7 mouse cellular contexts compared by ENCODE assay signal in the genomic region with DNA sequence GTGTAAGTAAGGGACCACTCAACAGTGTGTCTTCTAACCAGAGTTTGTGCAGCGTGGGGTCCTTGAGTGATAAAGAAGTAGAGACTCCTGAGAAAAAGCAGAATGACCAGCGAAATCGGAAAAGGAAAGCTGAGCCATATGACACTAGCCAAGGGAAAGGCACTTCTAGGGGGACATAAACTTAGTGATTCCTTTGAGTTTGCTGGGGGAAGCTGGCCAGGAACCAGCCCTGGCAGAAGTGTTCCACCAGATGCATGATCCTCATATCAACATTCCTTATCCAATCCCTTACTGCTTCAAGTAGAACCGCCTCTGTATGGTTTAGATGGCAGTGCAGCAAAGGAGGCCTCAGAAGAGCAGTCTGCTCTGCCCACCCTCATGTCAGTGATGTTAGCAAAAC. TPM values are rescaled to one million over a fixed set of nuclear protein-coding genes. Genes with fewer than 3 reads are reported as not detected.
DNase-seq lines count a peak whose midpoint lies in the region; ATAC-seq and TF ChIP-seq lines count a peak whose summit lies in the region.
"Not testable (repeated sequence)": the region's sequence is repeated elsewhere in the genome, so short reads cannot be mapped to it uniquely, and the experiment has no call there.

No protein-coding gene starts in this region.

- ATAC-seq in forebrain, embryonic 15.5 days (replicated peaks); limb, embryonic 15.5 days (ENCODE audit: insufficient number of reproducible peaks, low FRiP score, low TSS enrichment, low read depth); lung, postnatal 0 days; neural tube, embryonic 13.5 days (ENCODE audit: low read depth): not testable (repeated sequence)

- H3K4me2 ChIP-seq in forebrain, embryonic 15.5 days (replicated peaks) = peak overlapping the region; percentile 57
- peak overlapping the region; percentile 58 for H3K4me2 ChIP-seq in limb, embryonic 15.5 days
- H3K4me2 ChIP-seq in lung, postnatal 0 days (replicated peaks; ENCODE audit: low read depth, low read length) = peak overlapping the region; percentile 67
- H3K4me2 ChIP-seq in neural tube, embryonic 13.5 days = peak overlapping the region; percentile 63

- H3K27ac ChIP-seq in embryonic facial prominence, embryonic 10.5 days (replicated peaks) = peak overlapping the region; percentile 84
- H3K27ac ChIP-seq in forebrain, embryonic 15.5 days (replicated peaks); kidney, adult 2 months (ENCODE audit: insufficient read depth, low read depth, low read length); limb, embryonic 15.5 days; lung, postnatal 0 days (ENCODE audit: low read length); neural tube, embryonic 13.5 days (replicated peaks): not testable (repeated sequence)
- H3K27ac ChIP-seq in hindbrain, embryonic 10.5 days = peak overlapping the region; percentile 93

- H3K4me3 ChIP-seq in embryonic facial prominence, embryonic 10.5 days = peak overlapping the region; percentile 61
- peak overlapping the region; percentile 44 for H3K4me3 ChIP-seq in forebrain, embryonic 15.5 days
- H3K4me3 ChIP-seq in hindbrain, embryonic 10.5 days = peak overlapping the region; percentile 69
- peak overlapping the region; percentile 26; the same call in 1 of the 2 replicates for H3K4me3 ChIP-seq in kidney, adult 2 months (ENCODE audit: insufficient read depth, low read depth, low read length)
- peak overlapping the region; percentile 42 for H3K4me3 ChIP-seq in limb, embryonic 15.5 days
- H3K4me3 ChIP-seq in lung, postnatal 0 days (ENCODE audit: low read depth, low read length) = peak overlapping the region; percentile 40; the same call in 1 of the 2 replicates
- peak overlapping the region; percentile 46 for H3K4me3 ChIP-seq in neural tube, embryonic 13.5 days

- not testable (repeated sequence) for TF ChIP-seq CTCF in kidney, adult 2 months (conservative IDR thresholded peaks at IDR 0.05; ENCODE audit: insufficient read depth, insufficient read length, low read depth, low read length); lung, postnatal 0 days (IDR thresholded peaks at IDR 0.05)

- H3K27me3 ChIP-seq in embryonic facial prominence, embryonic 10.5 days (replicated peaks; ENCODE audit: low read depth, poor library complexity, severe bottlenecking); forebrain, embryonic 15.5 days; hindbrain, embryonic 10.5 days (ENCODE audit: insufficient read depth, poor library complexity, severe bottlenecking); kidney, adult 2 months (replicated peaks; ENCODE audit: control insufficient read depth, insufficient read depth, low read length); limb, embryonic 15.5 days; lung, postnatal 0 days (replicated peaks; ENCODE audit: insufficient read depth, low read length); neural tube, embryonic 13.5 days: not testable (repeated sequence)

- not testable (repeated sequence) for H3K4me1 ChIP-seq in embryonic facial prominence, embryonic 10.5 days; forebrain, embryonic 15.5 days; hindbrain, embryonic 10.5 days (replicated peaks); kidney, adult 2 months (ENCODE audit: control insufficient read depth, insufficient read depth, low read length); limb, embryonic 15.5 days; lung, postnatal 0 days (ENCODE audit: insufficient read depth, low read depth, low read length); neural tube, embryonic 13.5 days (replicated peaks)

- H3K9me3 ChIP-seq in embryonic facial prominence, embryonic 10.5 days = peaks cover 45% of the 10 kb centered on the region
- H3K9me3 ChIP-seq in forebrain, embryonic 15.5 days = peaks cover 31% of the 10 kb centered on the region
- peaks cover 47% of the 10 kb centered on the region for H3K9me3 ChIP-seq in hindbrain, embryonic 10.5 days
- peaks cover 30% of the 10 kb centered on the region; the same call in 1 of the 2 replicates for H3K9me3 ChIP-seq in limb, embryonic 15.5 days
- H3K9me3 ChIP-seq in lung, postnatal 0 days (ENCODE audit: low read length) = peaks cover 14% of the 10 kb centered on the region
- H3K9me3 ChIP-seq in neural tube, embryonic 13.5 days = peaks cover 37% of the 10 kb centered on the region

- peak overlapping the region; percentile 47; the same call in 1 of the 2 replicates for H3K9ac ChIP-seq in forebrain, embryonic 15.5 days (replicated peaks)
- H3K9ac ChIP-seq in limb, embryonic 15.5 days = peak overlapping the region; percentile 37
- H3K9ac ChIP-seq in lung, postnatal 0 days (replicated peaks; ENCODE audit: low read depth) = not testable (repeated sequence)
- peak overlapping the region; percentile 76 for H3K9ac ChIP-seq in neural tube, embryonic 13.5 days

- WGBS in embryonic facial prominence, embryonic 10.5 days = 23% methylated on average over 4 of the region's 4 CpGs
- WGBS in forebrain, embryonic 15.5 days = 25% methylated on average over 4 of the region's 4 CpGs
- 16% methylated on average over 4 of the region's 4 CpGs for WGBS in hindbrain, embryonic 10.5 days
- 23% methylated on average over 4 of the region's 4 CpGs for WGBS in kidney, adult 2 months
- WGBS in limb, embryonic 15.5 days = 22% methylated on average over 4 of the region's 4 CpGs
- WGBS in lung, postnatal 0 days = 17% methylated on average over 4 of the region's 4 CpGs
- WGBS in neural tube, embryonic 13.5 days = 15% methylated on average over 4 of the region's 4 CpGs

- H3K36me3 ChIP-seq in embryonic facial prominence, embryonic 10.5 days (replicated peaks); forebrain, embryonic 15.5 days; hindbrain, embryonic 10.5 days; kidney, adult 2 months (ENCODE audit: control insufficient read depth, insufficient read depth, low read length); limb, embryonic 15.5 days; lung, postnatal 0 days (ENCODE audit: insufficient read depth, low read length); neural tube, embryonic 13.5 days: not testable (repeated sequence)

- not testable (repeated sequence) for TF ChIP-seq POLR2A in kidney, adult 2 months (IDR thresholded peaks at IDR 0.05; ENCODE audit: low read depth, low read length)

- not testable (repeated sequence) for DNase-seq in embryonic facial prominence, embryonic 10.5 days (ENCODE audit: low spot score); kidney, adult 2 months; lung, postnatal 0 days (ENCODE audit: low spot score)
- DNase-seq in hindbrain, embryonic 10.5 days (ENCODE audit: low spot score) = peak; percentile 11

- TF ChIP-seq EP300 in lung, postnatal 0 days (IDR thresholded peaks at IDR 0.05) = not testable (repeated sequence)

RNA-seq across cellular contexts. Expression of a gene that starts 6.5 kb away (rescaled TPM):
- 7.5 and 9.3 TPM in 2 replicates for polyA plus RNA-seq in embryonic facial prominence, embryonic 10.5 days (2016; fragmentation: Nextera tagmentation; extraction: Ambion mirVana)
- polyA plus RNA-seq in forebrain, embryonic 15.5 days (2015; fragmentation: Nextera tagmentation; extraction: Ambion mirVana) = 3.7 and 4.7 TPM in 2 replicates
- 3.2 and 7.7 TPM in 2 replicates for polyA plus RNA-seq in hindbrain, embryonic 10.5 days (2016; fragmentation: Nextera tagmentation; extraction: Ambion mirVana)
- 0.05 TPM in 2 replicates for polyA plus RNA-seq in kidney, adult 2 months (2012; rRNA removed)
- 5.6 and 6.5 TPM in 2 replicates for polyA plus RNA-seq in limb, embryonic 15.5 days (2015; fragmentation: Nextera tagmentation; extraction: Ambion mirVana)
- 1.9 and 2.1 TPM in 2 replicates for polyA plus RNA-seq in lung, postnatal 0 days (2015; fragmentation: Nextera tagmentation; extraction: Ambion mirVana)
- polyA plus RNA-seq in neural tube, embryonic 13.5 days (2015; fragmentation: Nextera tagmentation; extraction: Ambion mirVana) = 6.0 and 6.4 TPM in 2 replicates
